Mouse (Mus musculus) ES-Bruce4 (cell line): ENCODE data around the gene Aars.

ENCODE experiments used
- CTCF ChIP-seq: IDR thresholded peaks from one replicate; pipeline ENCODE4 v1.8.1; 2011; ENCODE audit warnings: low read depth, low read length
- POLR2A ChIP-seq: IDR thresholded peaks from one replicate; pipeline ENCODE4 v1.8.1; 2011; ENCODE audit warnings: low read length; ENCODE audit not compliant: insufficient read depth

- no peak for TF ChIP-seq CTCF
- TF ChIP-seq POLR2A: no peak
Measured at GRCm38 (mm10) chr8:111031572-111031971, 1.4 kb upstream of the Aars start, which contains the start of gene Ddx19b.
